Mouse (Mus musculus) cerebellum, postnatal 36 days (tissue): ENCODE measurements at regions not wholly inside any gene's neighbourhood (a gene's known extent, or its start where the extent isn't known, plus 50 kb on each side); places are given as distances from the start of the nearest gene placed in this dataset.
"Not testable (repeated sequence)": the region's sequence is repeated elsewhere in the genome, so short reads cannot be mapped to it uniquely, and the experiment has no call there.

Experiments
- DNase-seq, 2 experiments: peaks; one replicate each; pipeline ENCODE4 v3.0.0; 2021 to 2022; ENCODE audit warnings: mixed read lengths in 2 of 2

DNA sequence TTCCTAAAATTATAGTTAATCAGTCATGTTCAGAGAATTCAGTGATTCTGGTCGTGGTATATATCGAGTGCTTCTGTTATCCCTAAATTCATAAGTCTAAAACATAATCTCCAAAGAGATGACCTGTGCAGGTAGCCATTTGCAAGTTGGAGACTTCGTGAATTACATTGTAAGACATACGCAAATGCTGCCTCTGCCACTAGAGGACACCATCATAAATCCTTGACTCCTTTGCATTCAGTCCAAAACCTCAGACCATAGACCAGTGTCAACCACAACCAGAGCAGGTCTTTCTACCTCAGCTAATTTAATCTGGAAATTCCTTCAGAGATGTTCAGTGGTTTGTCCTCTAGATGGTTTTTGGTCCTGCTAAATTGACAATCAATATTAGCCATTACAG lies 302.8 kb upstream of the Zic4 start:
- DNase-seq = no peak

DNA sequence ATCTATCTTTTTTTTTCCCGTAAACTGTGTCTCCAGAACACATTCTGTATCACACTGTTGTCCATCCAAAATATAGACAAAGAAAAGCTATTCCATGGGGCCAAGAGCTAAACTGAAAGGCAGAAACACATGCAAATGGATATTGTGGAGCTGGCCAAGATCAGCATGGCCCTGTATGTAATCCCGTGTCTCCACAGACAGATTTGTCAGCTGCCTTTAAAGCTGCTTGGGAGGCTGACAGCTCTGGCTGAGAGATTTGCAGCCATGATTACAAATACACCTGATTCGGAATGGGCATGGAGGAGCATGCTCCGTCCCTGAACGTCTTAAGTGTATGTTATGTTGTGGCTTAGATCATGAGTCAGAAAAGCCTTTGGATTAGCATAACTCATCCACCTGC lies 292.7 kb upstream of the Zic4 start:
- DNase-seq = no peak

DNA sequence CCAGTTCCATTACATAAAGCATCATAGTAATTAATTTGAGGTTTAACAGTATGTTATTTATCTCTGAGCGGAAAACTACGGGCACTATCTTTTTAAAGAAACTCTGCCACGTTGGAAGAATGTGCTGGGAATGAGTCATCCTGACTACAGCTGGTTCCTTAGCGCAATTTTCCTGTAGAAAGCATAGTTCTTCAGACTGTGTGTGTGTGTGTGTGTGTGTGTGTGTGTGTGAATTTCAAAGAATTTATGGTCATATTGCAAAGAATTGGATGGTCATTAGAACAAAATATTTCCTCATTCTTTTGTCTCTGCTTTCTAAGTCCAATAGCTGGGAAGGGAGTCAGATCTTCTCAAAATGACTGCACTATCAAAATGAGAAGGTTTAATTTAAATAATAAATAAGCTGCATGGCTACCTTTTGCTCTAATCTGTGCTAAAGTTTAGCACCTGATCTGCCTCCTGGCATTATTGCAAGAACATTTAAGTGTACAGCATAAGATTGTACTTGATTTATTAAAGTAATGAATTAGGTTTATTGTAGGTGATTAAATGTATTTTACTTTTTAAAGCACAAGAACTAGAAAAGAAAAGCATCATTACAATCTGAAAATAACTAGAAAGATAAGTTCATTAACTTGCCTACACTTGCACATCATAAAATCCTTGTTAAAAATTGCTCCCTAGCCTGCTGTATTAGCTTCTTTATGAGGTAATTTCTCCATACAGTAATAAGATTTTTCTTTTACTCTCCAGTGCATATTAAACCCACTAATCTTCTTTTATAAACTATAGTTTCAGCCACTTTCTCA lies 288.6 kb upstream of the Zic4 start:
- no peak for DNase-seq

DNA sequence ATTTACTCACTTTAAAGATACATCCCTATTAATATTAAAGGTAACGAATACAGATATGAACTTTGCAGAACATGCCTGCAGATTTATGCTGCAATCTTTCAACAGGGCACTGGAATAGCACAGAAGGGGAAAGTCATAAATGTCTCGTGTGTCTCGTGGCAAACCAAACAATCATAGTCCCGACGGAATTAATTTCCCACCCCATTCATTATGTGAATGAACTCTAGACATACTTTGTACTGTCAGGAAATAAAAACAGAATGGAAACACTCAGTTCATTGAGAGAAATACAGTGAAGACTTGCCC lies 288.1 kb upstream of the Zic4 start:
- DNase-seq = no peak

DNA sequence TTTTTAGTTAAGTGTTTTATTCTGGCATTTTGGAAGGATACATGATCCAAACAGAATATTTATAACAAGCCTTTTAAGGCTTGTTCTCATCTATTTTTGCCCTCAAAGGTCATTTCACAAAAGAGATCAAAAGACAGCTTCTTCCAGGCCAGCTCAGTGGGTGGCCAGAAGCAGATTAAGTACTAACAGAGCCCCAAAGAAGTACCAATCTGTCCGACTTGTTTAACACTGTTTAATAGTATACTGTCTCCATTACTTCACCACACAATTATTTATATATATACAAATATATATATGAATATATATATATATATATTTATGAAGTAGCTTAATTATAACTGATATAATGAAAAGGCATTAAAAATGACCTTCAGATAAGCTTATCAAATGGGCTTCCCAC lies 284.7 kb upstream of the Zic4 start:
- DNase-seq = no peak

DNA sequence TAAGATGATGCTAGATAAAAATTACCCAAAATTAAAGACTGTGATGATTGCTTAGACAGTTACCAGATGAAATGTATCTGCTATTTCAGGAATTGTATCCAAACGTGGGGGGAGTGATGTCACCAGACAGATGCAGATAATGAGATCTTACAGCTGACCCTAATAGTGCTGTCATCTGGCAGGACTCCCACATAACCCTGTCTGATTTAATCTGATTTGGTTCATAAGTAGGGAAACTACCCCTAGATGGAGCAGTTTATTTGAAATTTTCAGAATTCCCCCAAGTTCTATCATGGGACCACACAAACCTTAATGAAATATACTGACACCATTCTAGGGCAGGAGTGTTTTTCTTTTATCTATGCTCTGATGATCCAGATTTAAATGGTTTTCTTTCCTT lies 278.4 kb upstream of the Zic4 start:
- DNase-seq = no peak

DNA sequence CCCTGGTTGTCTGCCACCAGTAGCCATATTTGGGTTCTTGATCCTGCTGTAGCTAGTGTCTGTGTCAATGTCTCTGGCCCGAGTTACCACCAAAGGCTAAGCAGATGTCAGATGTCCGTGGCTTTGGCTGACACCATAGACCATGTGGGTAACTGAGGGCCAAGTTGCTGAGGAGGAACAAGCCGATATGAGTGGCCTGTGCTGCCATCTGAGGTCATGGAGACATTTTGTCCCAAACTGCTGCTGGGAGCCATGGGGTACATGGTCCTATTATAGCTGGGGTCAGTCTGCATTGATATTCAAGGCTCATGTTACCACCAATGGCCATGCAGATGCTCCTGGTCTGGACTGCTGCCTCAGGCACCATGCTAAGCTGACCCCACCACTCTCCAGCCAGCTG lies 276.3 kb upstream of the Zic4 start:
- no peak for DNase-seq

DNA sequence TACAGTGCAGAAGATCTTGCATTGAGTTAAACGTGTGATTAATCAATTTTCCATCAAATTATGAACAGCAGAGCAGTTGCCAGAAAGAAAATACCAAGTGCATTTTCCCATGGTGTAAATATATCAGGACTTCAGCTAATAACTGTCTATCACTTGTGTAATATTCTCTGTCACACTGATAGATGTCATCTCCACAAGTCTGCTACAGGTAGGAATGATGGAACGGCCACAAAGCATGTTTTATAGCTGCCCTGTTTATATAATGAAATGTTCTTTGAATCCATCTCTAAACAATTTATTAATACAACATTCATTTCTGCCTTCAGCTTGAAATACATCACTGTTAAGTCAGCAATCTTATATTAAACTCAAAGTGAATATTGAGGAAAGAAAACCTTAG lies 272.9 kb upstream of the Zic4 start:
- DNase-seq = no peak

DNA sequence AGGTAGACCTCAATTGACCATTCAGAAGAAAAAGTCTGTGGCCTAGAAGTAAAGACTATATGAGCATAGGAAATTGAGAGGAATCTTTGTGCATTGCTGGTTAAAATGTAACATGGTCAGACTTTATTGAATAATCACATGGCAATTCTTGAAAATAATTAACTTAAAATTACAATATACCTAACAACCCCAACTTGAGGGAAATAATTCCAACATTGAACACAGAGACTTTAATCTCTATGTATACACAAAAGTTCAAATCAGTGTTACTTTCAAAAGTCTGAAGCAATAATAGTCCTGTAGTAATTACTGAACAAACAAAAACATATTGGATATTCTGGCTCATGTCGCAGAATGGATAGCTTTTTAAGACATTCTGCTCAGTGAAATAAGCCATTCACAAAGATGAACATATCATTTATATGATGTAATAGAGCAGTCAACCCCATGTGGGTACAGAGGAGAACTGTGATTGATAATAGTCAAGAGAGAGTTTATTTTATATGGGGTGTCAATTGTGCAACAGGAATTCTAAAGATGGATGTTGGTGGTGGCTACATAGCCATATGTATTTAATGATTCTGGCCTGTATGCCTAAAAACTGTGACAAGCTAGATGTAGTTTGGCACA lies 270.7 kb upstream of the Zic4 start:
- no peak for DNase-seq

DNA sequence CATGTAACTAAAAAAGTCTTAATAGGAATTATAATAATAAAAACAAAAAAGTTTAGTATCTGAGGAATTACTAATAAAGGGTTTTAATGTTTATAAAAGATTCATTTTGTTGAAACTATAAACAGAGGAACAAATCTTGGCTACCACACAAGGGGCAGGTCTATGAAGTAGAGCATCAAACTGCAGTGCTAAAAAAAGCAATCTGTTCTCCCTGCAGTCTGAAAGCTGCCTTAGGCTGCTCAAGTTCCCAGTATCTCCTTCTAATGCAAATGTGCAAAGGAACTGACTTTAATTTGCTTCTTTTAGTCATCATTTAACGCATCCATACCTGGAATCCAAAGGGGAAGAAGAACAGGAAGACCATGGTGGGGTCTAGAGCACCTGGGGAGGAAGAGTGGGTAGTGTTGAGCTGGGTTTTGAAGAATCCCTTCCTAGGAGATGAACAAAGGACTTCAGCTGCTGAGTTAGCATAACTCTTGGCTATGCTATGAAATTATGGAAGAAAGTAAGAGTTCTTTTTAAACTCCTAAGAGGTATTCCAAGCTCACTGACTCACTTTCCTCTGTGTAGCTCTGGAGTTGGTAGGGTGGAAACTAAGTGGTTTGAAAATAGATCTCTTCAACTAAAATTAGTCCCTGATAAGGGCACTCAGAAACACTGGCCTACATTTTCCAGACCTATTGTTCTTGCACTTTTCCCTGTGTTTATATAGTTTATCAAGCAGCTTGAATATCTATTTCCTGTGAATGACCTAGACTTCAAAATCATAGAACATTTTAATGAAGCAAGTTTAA lies 260.4 kb upstream of the Zic4 start:
- DNase-seq = no peak

DNA sequence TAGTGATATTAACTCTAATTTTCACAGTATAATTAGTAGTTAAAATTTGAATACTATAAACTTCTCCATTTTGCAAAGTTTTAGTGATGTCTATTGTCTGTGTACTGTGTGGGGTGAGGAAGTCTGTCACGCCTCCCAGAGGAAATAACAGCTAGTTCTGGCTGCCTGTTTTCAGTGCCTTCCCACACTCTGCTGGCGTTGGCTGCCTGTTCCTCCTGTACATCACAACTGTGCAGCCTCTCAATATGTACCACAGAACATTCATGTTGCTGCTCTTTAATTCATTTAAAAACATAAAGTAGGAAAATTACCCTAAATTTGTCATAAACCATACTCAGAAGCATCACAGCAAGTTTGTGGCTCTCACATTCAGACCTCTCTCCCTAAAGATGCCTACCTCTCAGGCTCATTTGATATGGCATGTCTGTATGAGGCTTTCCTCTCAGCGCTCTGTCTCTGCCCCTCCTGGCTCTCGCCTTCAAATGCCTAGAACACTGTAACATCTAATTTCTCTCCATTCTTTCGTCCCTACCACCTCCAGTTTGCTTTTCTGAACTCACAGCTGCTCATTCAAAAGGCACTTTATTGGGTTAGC lies 239.7 kb upstream of the Zic4 start:
- peak; percentile 36 to 58 for DNase-seq

DNA sequence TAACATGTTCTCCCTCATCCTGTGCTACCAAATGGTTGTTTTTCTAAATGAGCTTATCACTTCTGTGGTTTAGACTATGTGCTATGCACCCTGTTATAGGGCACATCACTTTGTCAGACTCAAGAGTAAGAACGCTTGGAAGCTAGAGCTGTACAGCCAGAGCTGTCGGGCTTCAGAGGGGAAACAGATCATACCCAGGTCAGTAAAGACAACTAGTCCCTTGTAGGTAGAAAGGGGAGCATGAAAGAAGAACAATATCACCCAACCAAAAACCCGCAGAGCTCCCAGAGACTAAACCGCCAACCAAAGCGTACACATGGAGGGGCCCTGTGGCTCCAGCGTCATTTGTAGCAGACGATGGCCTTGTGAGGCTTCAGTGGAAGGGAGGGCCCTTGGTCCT lies 239.0 kb upstream of the Zic4 start:
- peak; percentile 26 to 59 for DNase-seq

DNA sequence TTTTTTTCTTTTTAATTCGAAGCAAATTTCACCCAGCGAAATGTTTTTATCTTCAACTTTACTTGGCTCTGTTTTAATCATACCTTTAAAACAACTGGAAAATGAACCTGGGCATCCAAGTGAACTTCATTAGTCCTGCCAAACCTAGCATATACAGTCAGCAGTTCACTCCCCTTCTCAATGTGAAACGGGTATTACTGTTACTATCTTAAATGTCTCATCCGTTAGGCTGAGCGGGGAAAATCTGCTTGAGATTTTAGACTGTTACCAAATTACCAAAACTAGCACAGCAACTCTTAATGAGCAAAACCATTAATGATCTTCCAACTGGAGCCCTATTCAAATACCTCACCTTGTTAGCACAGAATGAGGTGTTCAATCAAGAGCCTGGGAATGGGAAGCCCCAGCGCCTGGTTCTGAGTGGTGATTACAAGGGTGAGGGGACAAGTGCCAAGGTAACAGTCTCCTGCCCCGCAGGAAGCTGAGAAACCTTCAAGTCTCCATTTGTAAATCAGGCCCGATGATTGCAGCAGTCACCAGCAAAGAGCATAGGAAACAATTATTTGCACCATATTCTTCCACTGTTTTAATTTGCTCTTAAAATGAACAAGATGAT lies 235.5 kb upstream of the Zic4 start:
- peak; percentile 78 to 85 for DNase-seq

DNA sequence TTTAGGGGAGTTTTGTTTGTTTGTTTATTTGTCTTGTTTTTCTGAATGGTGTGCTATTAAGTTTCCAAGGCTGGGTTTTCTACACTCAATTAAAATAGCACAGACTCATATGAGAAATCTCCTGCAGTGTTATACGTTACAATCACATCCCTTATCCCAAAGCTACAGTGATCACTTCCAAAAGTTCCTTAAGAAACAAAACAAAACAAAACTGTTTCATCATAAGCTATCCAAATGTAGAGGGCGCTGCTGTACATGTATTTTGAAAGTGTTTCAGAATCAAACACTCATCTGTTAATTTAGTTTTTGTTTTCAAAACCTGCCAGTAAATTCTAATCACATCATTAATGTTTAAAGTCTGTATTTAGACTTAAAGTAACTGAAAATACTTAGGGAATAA lies 233.7 kb upstream of the Zic4 start:
- DNase-seq = not testable (repeated sequence)

DNA sequence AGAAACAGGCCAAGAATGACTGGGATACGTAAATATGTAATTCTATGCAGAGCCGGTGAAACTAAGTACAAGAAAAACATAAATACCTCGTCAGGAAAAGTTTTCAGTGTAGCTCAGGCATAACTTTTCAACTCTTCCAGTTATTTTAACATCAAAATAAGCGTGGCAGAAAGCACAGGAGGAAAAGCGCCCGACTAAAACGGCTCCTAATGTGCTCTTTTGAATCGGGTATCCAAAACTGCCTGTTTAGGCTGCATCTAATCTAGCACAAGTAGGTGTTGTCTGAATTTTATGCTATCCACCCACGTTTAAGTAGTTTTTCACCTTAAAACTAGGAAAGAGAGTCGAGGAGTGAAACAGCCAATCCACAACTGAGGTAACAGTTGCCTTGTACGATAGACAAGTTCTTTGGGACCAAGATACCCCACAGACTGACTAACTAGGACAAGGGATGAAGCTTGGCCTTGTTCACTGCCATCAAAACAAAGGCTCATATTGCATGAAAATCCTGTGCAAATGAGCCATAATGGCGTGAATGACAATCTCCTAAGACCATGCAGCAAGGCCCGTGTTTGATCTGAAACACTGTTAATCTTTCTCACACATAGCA lies 232.0 kb upstream of the Zic4 start:
- DNase-seq = peak; percentile 9 to 68

DNA sequence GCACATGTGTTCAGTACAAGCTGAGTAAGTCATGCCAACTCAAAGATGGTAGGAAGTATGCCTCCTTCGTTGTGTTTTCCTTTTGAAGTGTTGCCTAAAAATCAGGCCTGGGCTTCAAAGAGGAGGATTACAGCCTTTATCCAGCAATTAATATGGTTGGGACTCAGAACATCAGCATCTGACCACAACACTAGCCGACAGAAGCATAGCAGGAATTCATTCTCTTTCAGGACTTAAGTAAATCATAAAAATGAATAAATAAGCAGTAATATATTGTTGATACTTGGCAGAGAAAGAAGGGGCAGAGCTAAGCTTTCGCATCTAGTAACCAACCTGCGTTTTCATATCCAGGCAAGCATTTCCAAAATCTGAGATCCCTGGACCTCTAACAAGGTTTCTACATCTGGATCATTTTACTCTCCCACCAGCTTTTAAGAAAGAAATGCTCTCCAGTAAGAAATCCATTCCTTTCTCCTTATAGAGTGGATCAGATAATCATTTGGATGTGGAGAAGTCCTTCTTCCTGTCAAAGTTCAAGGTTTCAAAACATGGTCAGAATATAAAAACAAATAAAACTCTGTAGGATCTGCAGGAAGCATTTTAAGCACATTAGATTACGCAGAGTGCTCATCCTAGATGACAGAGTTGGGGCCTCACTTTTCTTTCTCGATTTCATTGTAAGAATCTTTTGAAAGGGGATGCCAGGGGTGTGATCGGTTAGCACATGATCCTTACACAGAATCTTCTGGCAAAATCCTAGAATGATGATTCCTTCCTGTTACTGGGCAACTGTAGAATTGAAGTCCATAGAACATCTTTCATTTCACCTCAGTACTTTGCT lies 230.6 kb upstream of the Zic4 start:
- peak in 1 of 2 experiments; percentile 51 for DNase-seq

DNA sequence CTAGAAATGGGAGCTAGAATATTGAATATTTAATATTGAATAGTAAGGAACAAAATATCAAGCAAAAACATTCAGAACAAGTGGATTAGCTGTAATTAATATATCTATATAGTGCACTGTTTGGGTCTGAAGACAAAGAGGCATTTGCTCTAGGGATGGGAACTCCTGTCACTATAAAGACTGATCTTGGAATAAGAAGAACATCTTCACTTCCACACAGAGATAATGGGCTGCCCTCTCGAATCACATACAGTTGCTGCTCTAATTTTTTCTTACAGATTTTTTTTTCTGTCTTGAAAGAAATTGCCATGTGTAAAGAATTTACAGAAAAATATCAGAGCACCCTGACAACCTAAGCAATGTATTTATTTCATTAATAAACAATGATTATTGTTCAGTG lies 229.7 kb upstream of the Zic4 start:
- no peak for DNase-seq

DNA sequence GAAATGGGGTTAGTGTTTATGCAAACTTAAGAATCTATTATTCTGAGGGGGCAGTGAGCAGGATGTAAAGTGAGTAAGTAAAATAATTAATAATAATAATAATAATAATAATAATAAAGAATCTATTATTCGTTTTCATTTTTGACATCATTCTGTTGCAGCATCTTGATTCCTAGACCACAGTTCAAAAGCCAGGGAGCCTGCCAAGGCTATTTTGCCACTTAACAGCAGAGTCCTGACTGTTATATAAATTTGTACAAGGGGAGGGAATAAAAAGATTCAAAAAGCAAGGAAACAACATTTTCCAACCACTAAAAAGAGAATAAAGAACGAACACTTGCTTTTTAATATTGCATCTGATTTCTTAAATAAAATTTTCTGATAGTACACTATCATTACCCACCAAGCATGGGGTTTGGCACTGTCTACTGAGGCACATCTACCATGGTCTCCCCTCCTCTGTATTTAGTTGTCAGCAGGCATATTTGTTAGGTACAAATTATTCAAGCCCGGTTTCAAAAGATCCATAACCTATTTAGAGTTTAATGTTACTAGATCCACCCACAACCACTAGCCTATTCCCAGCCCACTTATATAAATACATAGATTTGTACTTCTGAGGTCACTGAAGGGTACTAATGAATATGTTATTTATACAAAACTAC lies 228.8 kb upstream of the Zic4 start:
- peak; percentile 29 to 34 for DNase-seq

DNA sequence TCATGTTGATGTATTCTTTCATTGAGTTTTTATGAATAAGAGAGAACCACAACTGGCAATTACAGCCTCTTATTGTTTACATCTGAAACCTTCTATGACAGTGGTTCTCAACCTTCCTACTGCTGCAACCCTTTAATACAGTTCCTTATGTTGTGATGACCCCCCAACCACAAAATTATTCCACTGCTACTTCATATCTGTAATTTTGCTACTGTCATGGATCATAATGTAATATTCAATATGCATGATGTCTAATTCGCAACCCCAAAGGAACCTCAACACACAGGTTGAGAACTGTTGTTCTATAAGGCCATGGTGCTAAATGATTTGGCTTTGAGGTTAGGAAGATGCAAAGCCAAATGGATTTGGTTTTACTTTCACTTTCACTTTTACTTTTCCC lies 227.9 kb upstream of the Zic4 start:
- peak in 1 of 2 experiments; percentile 35 for DNase-seq

DNA sequence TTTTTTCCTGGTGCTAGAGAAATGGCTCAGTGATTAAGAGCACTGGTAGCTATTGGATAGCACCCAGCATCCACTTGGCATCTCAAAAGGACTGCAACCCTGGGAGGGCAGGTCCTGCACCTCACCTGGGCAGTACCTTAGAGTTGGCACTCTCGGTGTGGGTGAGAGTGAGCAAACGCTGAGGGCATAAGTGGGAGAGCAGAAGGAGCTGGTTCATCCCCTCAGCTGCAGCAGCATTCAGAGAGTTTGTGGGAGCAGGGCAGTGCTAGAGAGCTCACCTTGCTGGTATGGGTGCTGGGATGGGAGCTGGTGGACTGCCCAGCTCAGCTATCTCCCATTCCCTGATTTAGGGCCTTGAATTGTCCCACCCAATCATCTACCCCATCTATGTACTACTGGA lies 227.1 kb upstream of the Zic4 start:
- DNase-seq = peak; percentile 42 to 54

DNA sequence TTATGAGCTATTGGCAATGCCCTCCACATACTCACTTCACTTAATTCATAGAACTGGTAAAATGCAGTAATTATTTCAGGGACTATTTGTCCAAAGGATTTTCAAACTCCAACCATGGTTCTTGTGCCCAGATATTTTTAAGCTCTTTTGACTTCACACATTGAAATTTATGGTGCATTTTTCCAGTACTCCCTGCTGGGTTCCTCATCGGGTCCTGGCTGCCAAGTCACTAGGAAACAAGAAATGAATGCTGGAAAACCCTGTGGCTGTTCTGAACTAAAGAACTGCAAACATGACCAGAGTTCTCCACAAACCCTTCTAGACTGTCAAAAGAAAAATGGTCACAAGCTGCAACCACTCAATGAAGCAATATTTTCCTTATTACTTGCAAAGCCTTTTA lies 221.6 kb upstream of the Zic4 start:
- DNase-seq = peak; percentile 55 to 73
